Mouse (Mus musculus): ENCODE data around the gene Dpy19l3.

GRCm38 (mm10) chr7:35646317-35647081 is 107.8 kb downstream of the Dpy19l3 start:
- TF ChIP-seq CTCF (IDR thresholded peaks at IDR 0.05; ENCODE audit: low read depth) (no peak), EP300 (IDR thresholded peaks at IDR 0.05; ENCODE audit: low read depth) (no peak)

Measured in liver, embryonic 14.5 days (tissue).